Mouse (Mus musculus) neural tube, embryonic 13.5 days (tissue): ENCODE results near the gene Fbrsl1. TPM values are rescaled to one million over a fixed set of nuclear protein-coding genes. Genes with fewer than 3 reads are reported as not detected.

Experiments used
- ATAC-seq: fragments of 200-750 bp; cut with Nextera tagmentation; 2 replicates; pipeline ENCODE4 v1.8.0; 2017; ENCODE audit warnings: low read depth, mild to moderate bottlenecking, moderate TSS enrichment, moderate library complexity
- H3K27ac ChIP-seq: fragments of 300-500 bp; sonication (generic); replicated peaks from 2 replicates; pipeline ENCODE4 v1.5.1; 2015; ENCODE audit warnings: moderate library complexity, mild to moderate bottlenecking, inconsistent platforms
- H3K27me3 ChIP-seq: fragments of 300-500 bp; sonication (generic); 2 replicates; pipeline ENCODE4 v1.6.1; 2015; ENCODE audit warnings: mild to moderate bottlenecking, inconsistent platforms
- H3K36me3 ChIP-seq: fragments of 300-500 bp; sonication (generic); 2 replicates; pipeline ENCODE4 v1.6.1; 2015; ENCODE audit warnings: mild to moderate bottlenecking, inconsistent platforms
- H3K4me1 ChIP-seq: fragments of 300-500 bp; sonication (generic); replicated peaks from 2 replicates; pipeline ENCODE4 v1.6.1; 2015; ENCODE audit warnings: inconsistent platforms
- H3K4me2 ChIP-seq: fragments of 300-500 bp; sonication (generic); 2 replicates; pipeline ENCODE4 v1.6.1; 2015; ENCODE audit warnings: inconsistent platforms, mild to moderate bottlenecking, moderate library complexity
- H3K4me3 ChIP-seq: fragments of 300-500 bp; sonication (generic); 2 replicates; pipeline ENCODE4 v1.5.1; 2015; ENCODE audit warnings: mild to moderate bottlenecking, inconsistent platforms
- H3K9ac ChIP-seq: fragments of 300-500 bp; sonication (generic); 2 replicates; pipeline ENCODE4 v1.6.1; 2015; ENCODE audit warnings: moderate library complexity, mild to moderate bottlenecking, inconsistent platforms
- H3K9me3 ChIP-seq: fragments of 300-500 bp; sonication (generic); 2 replicates; pipeline ENCODE4 v1.6.1; 2016; ENCODE audit warnings: inconsistent platforms
- WGBS: fragments of 180-500 bp; shearing (Covaris S2); methylation state at CpG from one replicate; pipeline ENCODE4 v1.1.7; 2015; 5-methylcytosine and 5-hydroxymethylcytosine counted together
- polyA plus RNA-seq: library from polyadenylated mRNA; unstranded; fragments of >200 nt; fragmentation: Nextera tagmentation; extraction: Ambion mirVana; gene quantifications from 2 replicates; pipeline ENCODE4 v1.2.1, GENCODE M21; 2015

The Fbrsl1 gene
- polyA plus RNA-seq, 1 experiment from 2014 or later: 29.0 TPM

- no peaks in the 10 kb centered on the region for H3K27me3 ChIP-seq
- H3K4me2 ChIP-seq: no peak overlapping the region
- H3K9ac ChIP-seq: no peak overlapping the region
- no peak overlapping the region for H3K4me3 ChIP-seq
- no peak for ATAC-seq
- WGBS: 40% methylated on average over 3 of the region's 3 CpGs
- H3K27ac ChIP-seq: no peak overlapping the region
- H3K36me3 ChIP-seq: no peaks in the 10 kb centered on the region
- no peaks in the 10 kb centered on the region for H3K9me3 ChIP-seq
- H3K4me1 ChIP-seq: peaks cover 29% of the 10 kb centered on the region
These were observed 44.4 kb downstream of the Fbrsl1 start for GRCm38 (mm10) chr5:110403931-110404330.

- Histone ChIP-seq H3K4me3 (no peak overlapping the region), H3K36me3 (no peaks in the 10 kb centered on the region), H3K4me2 (no peak overlapping the region), H3K9ac (no peak overlapping the region), H3K27ac (no peak overlapping the region), H3K27me3 (no peaks in the 10 kb centered on the region), H3K4me1 (peaks cover 23% of the 10 kb centered on the region), H3K9me3 (no peaks in the 10 kb centered on the region)
- 89% methylated on average over 2 of the region's 2 CpGs for WGBS
- no peak for ATAC-seq
These were observed 45.7 kb downstream of the Fbrsl1 start for GRCm38 (mm10) chr5:110402557-110402956.

DNA sequence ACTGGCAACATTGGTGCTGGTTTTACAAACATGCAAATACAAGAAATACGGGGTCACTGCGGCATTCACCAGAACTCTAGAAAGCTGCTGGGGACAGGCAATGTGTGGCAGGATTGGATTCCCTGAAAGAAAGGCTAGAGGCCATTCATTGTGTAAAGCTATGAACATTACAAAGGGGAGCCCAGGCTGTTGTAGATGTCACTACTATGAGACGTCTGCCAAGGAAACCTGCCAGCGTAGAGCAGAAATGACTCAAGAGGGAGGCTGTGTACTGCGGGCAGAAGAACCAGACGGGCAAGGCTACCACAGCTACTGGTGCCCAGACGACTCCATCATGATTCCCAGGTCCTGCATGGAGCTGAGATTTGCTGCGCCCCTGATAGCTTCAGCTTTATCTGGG is 47.2 kb downstream of the Fbrsl1 start:
- Histone ChIP-seq H3K9ac (no peak overlapping the region), H3K9me3 (no peaks in the 10 kb centered on the region), H3K36me3 (peaks cover 3% of the 10 kb centered on the region; the same call in 1 of the 2 replicates), H3K27ac (no peak overlapping the region), H3K27me3 (no peaks in the 10 kb centered on the region), H3K4me1 (peaks cover 8% of the 10 kb centered on the region), H3K4me2 (no peak overlapping the region), H3K4me3 (no peak overlapping the region)
- 86% methylated on average over 8 of the region's 8 CpGs for WGBS
- no peak for ATAC-seq

DNA sequence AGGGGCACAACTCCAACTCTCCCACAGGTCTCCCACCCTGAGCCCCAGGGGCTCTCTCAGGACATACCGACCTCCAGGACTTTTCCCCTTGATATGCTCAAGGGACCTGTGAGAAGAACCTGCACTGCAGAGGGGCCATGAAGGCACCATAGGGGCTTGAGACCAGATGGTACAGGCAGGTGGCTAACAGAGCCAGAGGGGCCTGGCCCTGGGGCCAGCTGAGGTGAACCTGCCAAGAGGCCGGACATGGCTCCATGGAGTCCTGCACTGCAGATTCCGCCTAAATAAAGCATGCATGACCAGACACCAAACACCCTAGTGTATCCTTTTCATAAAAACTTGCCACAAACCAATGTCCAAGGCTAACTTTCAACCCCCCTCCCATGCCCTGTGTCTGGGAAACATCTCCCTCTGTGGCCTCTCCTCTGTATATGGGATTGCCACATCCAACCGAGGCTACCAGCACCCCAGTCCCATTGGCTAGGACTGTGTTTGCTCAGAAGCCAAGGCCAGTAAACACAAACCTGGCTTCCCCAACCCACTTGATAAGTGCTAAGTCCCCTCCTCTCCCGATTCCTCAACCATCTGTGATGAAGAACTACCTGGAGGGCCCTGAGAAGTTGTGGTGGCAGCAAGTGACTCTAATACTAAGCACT is 53.2 kb downstream of the Fbrsl1 start:
- Histone ChIP-seq H3K9me3 (no peaks in the 10 kb centered on the region), H3K36me3 (peaks cover 3% of the 10 kb centered on the region; the same call in 1 of the 2 replicates), H3K9ac (no peak overlapping the region), H3K4me3 (no peak overlapping the region), H3K27ac (no peak overlapping the region), H3K27me3 (no peaks in the 10 kb centered on the region), H3K4me2 (no peak overlapping the region), H3K4me1 (peaks cover 8% of the 10 kb centered on the region)
- ATAC-seq: no peak
- 79% methylated on average over 5 of the region's 5 CpGs for WGBS

GRCm38 (mm10) chr5:110392727-110393126 is 55.6 kb downstream of the Fbrsl1 start:
- Histone ChIP-seq H3K4me1 (peaks cover 9% of the 10 kb centered on the region), H3K4me2 (no peak overlapping the region), H3K36me3 (peaks cover 3% of the 10 kb centered on the region; the same call in 1 of the 2 replicates), H3K9me3 (no peaks in the 10 kb centered on the region), H3K9ac (no peak overlapping the region), H3K27me3 (peaks cover 5% of the 10 kb centered on the region), H3K27ac (no peak overlapping the region), H3K4me3 (no peak overlapping the region)
- ATAC-seq: peak; percentile 60
- WGBS: 45% methylated on average over 5 of the region's 5 CpGs

GRCm38 (mm10) chr5:110390631-110391030 is 57.7 kb downstream of the Fbrsl1 start:
- H3K4me2 ChIP-seq: no peak overlapping the region
- H3K9me3 ChIP-seq: no peaks in the 10 kb centered on the region
- WGBS: 88% methylated on average over 4 of the region's 4 CpGs
- peaks cover 5% of the 10 kb centered on the region for H3K27me3 ChIP-seq
- H3K4me3 ChIP-seq: no peak overlapping the region
- H3K36me3 ChIP-seq: no peaks in the 10 kb centered on the region
- H3K9ac ChIP-seq: no peak overlapping the region
- no peak overlapping the region for H3K27ac ChIP-seq
- no peak for ATAC-seq
- peaks cover 29% of the 10 kb centered on the region for H3K4me1 ChIP-seq

- Histone ChIP-seq H3K4me1 (peaks cover 44% of the 10 kb centered on the region), H3K9ac (peak overlapping the region; percentile 89), H3K27me3 (peaks cover 5% of the 10 kb centered on the region), H3K27ac (peak overlapping the region; percentile 73), H3K4me2 (peak overlapping the region; percentile 61), H3K9me3 (no peaks in the 10 kb centered on the region), H3K36me3 (no peaks in the 10 kb centered on the region), H3K4me3 (peak overlapping the region; percentile 72)
- ATAC-seq: no peak
- WGBS: 16% methylated on average over 8 of the region's 8 CpGs
These were observed 61.0 kb downstream of the Fbrsl1 start for GRCm38 (mm10) chr5:110387332-110387731.

GRCm38 (mm10) chr5:110386371-110387330 is 61.7 kb downstream of the Fbrsl1 start:
- WGBS: under 1% methylated on average over 89 of the region's 90 CpGs
- peak; percentile 89 for ATAC-seq
- Histone ChIP-seq H3K4me2 (peak overlapping the region; percentile 61), H3K4me3 (peak overlapping the region; percentile 72), H3K9ac (peak overlapping the region; percentile 89), H3K36me3 (no peaks in the 10 kb centered on the region), H3K27me3 (peaks cover 5% of the 10 kb centered on the region), H3K4me1 (peaks cover 44% of the 10 kb centered on the region), H3K9me3 (no peaks in the 10 kb centered on the region), H3K27ac (peak overlapping the region; percentile 73)

- peaks cover 5% of the 10 kb centered on the region for H3K27me3 ChIP-seq
- peak overlapping the region; percentile 72 for H3K4me3 ChIP-seq
- no peak for ATAC-seq
- H3K9ac ChIP-seq: peak overlapping the region; percentile 89
- peaks cover 44% of the 10 kb centered on the region for H3K4me1 ChIP-seq
- H3K27ac ChIP-seq: no peak overlapping the region
- H3K36me3 ChIP-seq: 0 out of 2 replicates have a peak, but pooled peaks cover 10% of the 10 kb centered on the region
- peak overlapping the region; percentile 61 for H3K4me2 ChIP-seq
- no peaks in the 10 kb centered on the region for H3K9me3 ChIP-seq
- WGBS: 50% methylated on average over 4 of the region's 4 CpGs
These were observed 63.0 kb downstream of the Fbrsl1 start for GRCm38 (mm10) chr5:110385263-110385662.

DNA sequence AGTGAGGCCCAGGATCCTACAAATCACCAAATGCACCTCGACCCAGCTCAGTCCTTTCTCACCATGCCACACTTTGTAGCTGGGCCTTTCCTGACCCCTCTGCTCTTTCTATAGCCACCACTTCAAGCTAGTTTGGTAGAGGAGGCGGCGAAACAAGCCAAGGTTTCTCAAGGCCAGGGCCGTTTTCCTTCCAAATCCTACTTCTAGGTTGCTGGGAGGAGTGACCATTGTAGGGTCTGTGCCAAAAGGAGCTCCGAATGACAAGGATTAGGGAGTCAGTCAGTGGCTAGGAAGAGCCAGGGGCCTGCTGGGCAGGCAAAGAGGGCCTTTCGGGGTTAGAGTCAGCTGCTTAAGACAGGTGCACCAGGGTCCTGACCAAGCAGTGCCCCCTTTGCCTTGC is 63.8 kb downstream of the Fbrsl1 start:
- no peak for ATAC-seq
- 84% methylated on average over 6 of the region's 6 CpGs for WGBS
- peaks cover 44% of the 10 kb centered on the region for H3K4me1 ChIP-seq
- H3K36me3 ChIP-seq: peaks cover 18% of the 10 kb centered on the region
- H3K27me3 ChIP-seq: peaks cover 5% of the 10 kb centered on the region
- H3K4me2 ChIP-seq: peak overlapping the region; percentile 61
- H3K27ac ChIP-seq: no peak overlapping the region
- peak overlapping the region; percentile 89 for H3K9ac ChIP-seq
- peak overlapping the region; percentile 72; the same call in 1 of the 2 replicates for H3K4me3 ChIP-seq
- no peaks in the 10 kb centered on the region for H3K9me3 ChIP-seq

DNA sequence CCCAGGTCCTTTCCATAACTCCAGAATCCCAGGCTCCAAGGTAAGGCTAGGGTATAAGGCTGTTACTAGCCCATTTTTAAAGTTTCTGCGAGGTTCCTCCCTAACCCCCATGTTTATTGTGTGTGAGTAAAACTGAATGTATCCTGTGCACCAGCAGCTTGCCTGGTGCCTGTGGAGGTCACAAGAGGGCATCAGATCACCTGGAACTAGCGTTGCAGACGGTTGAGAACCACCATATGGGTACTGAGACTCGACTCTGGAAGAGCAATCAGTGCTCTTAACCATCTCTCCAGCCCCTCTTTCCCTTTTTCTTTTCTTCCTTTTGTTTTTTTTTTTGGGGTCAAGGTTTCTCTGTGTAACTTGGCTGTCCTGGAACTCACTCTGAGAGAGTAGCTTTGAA is 68.5 kb downstream of the Fbrsl1 start:
- WGBS: 81% methylated on average over 4 of the region's 4 CpGs
- Histone ChIP-seq H3K9me3 (no peaks in the 10 kb centered on the region), H3K36me3 (peaks cover 62% of the 10 kb centered on the region)

GRCm38 (mm10) chr5:110379086-110379485 is 69.2 kb downstream of the Fbrsl1 start:
- H3K4me2 ChIP-seq: no peak overlapping the region
- H3K4me1 ChIP-seq: peaks cover 13% of the 10 kb centered on the region
- peaks cover 69% of the 10 kb centered on the region for H3K36me3 ChIP-seq
- no peaks in the 10 kb centered on the region for H3K27me3 ChIP-seq
- H3K9me3 ChIP-seq: no peaks in the 10 kb centered on the region
- H3K4me3 ChIP-seq: no peak overlapping the region
- H3K27ac ChIP-seq: no peak overlapping the region
- no peak overlapping the region for H3K9ac ChIP-seq
- ATAC-seq: no peak
- WGBS: 87% methylated on average over 15 of the region's 15 CpGs

More for the DNA sequence above, 68.5 kb downstream of the Fbrsl1 start:
- Histone ChIP-seq H3K27me3 (no peaks in the 10 kb centered on the region), H3K27ac (no peak overlapping the region), H3K9ac (no peak overlapping the region), H3K4me2 (no peak overlapping the region), H3K4me3 (no peak overlapping the region), H3K4me1 (peaks cover 21% of the 10 kb centered on the region)
- no peak for ATAC-seq
